Mouse (Mus musculus) midbrain, embryonic 13.5 days (tissue): ENCODE measurements at regions not wholly inside any gene's neighbourhood (a gene's known extent, or its start where the extent isn't known, plus 50 kb on each side); places are given as distances from the start of the nearest gene placed in this dataset.

Experiments
- ATAC-seq: fragments of 200-750 bp; cut with Nextera tagmentation; 2 replicates; pipeline ENCODE4 v1.8.0; 2017; ENCODE audit warnings: mild to moderate bottlenecking, moderate TSS enrichment, moderate library complexity
- H3K27ac ChIP-seq: fragments of 300-500 bp; sonication (generic); 2 replicates; pipeline ENCODE4 v1.5.1; 2015; ENCODE audit warnings: inconsistent platforms, mild to moderate bottlenecking, moderate library complexity
- H3K27me3 ChIP-seq: fragments of 300-500 bp; sonication (generic); 2 replicates; pipeline ENCODE4 v1.6.1; 2015; ENCODE audit warnings: mild to moderate bottlenecking, inconsistent platforms
- H3K36me3 ChIP-seq: fragments of 300-500 bp; sonication (generic); 2 replicates; pipeline ENCODE4 v1.6.1; 2015; ENCODE audit warnings: mild to moderate bottlenecking, inconsistent platforms
- H3K4me1 ChIP-seq: fragments of 300-500 bp; sonication (generic); replicated peaks from 2 replicates; pipeline ENCODE4 v1.6.1; 2015; ENCODE audit warnings: inconsistent platforms
- H3K4me2 ChIP-seq: fragments of 300-500 bp; sonication (generic); replicated peaks from 2 replicates; pipeline ENCODE4 v1.6.1; 2015; ENCODE audit warnings: moderate library complexity, mild to moderate bottlenecking, inconsistent platforms
- H3K4me3 ChIP-seq: fragments of 300-500 bp; sonication (generic); replicated peaks from 2 replicates; pipeline ENCODE4 v1.5.1; 2015; ENCODE audit warnings: mild to moderate bottlenecking, inconsistent platforms
- H3K9ac ChIP-seq: fragments of 300-500 bp; sonication (generic); replicated peaks from 2 replicates; pipeline ENCODE4 v1.6.1; 2015; ENCODE audit warnings: mild to moderate bottlenecking, inconsistent platforms
- H3K9me3 ChIP-seq: fragments of 300-500 bp; sonication (generic); 2 replicates; pipeline ENCODE4 v1.6.1; 2016; ENCODE audit warnings: mild to moderate bottlenecking, inconsistent platforms
- WGBS: fragments of 180-500 bp; shearing (Covaris S2); methylation state at CpG from one replicate; pipeline ENCODE4 v1.1.7; 2015; 5-methylcytosine and 5-hydroxymethylcytosine counted together

- ATAC-seq = peak; percentile 60; the same call in 1 of the 2 replicates
These were observed 75.0 kb upstream of the Sgcd start for GRCm38 (mm10) chr11:48063719-48064118.

DNA sequence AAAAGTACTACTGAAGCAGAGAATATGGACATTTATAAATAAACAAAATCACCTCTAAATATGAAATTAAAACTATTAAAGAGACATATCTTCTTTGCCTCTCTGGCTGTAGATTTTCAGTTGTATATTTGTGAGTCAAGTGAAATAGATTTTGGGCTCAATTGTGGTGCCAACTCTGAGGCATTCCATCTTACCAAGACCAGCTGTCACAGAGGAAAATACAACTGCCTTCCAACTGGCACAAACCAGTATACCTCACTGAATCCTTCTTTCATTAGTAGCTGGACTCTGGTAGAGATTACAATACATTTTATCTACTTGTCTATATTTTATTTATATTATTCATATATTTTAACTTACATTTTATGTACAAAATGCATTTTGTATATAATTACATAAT is 72.7 kb upstream of the Sgcd start:
- Histone ChIP-seq H3K4me3 (no peak overlapping the region), H3K4me2 (no peak overlapping the region), H3K27ac (no peak overlapping the region), H3K36me3 (no peaks in the 10 kb centered on the region), H3K4me1 (no peaks in the 10 kb centered on the region), H3K9me3 (no peaks in the 10 kb centered on the region), H3K27me3 (no peaks in the 10 kb centered on the region), H3K9ac (no peak overlapping the region)
- no peak for ATAC-seq

More at GRCm38 (mm10) chr11:48063719-48064118, 75.0 kb upstream of the Sgcd start:
- H3K36me3 ChIP-seq = no peaks in the 10 kb centered on the region
- H3K4me2 ChIP-seq = no peak overlapping the region
- no peaks in the 10 kb centered on the region for H3K9me3 ChIP-seq
- no peak overlapping the region for H3K9ac ChIP-seq
- 87% methylated on average over 9 of the region's 9 CpGs for WGBS
- H3K27me3 ChIP-seq = no peaks in the 10 kb centered on the region
- H3K27ac ChIP-seq = no peak overlapping the region
- no peak overlapping the region for H3K4me3 ChIP-seq
- no peaks in the 10 kb centered on the region for H3K4me1 ChIP-seq

- WGBS = 92% methylated on average over 3 of the region's 3 CpGs
These were observed 62.5 kb upstream of the Sgcd start for GRCm38 (mm10) chr11:48051156-48051866.

DNA sequence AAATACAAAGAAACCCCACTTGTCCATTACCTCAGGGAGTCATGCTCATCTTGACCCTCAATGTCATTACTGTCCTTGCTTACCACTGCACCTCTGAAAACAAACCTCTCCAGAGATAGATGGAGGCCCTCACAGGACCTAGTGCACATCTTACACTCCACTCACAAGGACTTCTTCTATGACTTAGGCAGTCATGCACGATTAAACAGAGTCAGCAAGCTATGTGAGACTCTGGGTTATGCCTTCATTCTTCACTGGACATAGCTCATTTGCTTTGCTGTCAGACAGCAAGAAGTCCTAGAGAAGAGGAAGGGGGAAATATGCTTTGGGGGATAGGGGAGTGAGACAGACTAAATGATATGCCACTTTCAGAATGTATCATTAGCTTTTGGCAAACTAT is 59.5 kb upstream of the Sgcd start:
- Histone ChIP-seq H3K9me3 (no peaks in the 10 kb centered on the region), H3K27ac (no peak overlapping the region), H3K9ac (no peak overlapping the region), H3K4me3 (no peak overlapping the region), H3K4me2 (no peak overlapping the region), H3K27me3 (no peaks in the 10 kb centered on the region), H3K4me1 (no peaks in the 10 kb centered on the region), H3K36me3 (no peaks in the 10 kb centered on the region)
- WGBS = 86% methylated on average over 1 of the region's 1 CpGs
- ATAC-seq = no peak

More at GRCm38 (mm10) chr11:48051156-48051866, 62.5 kb upstream of the Sgcd start:
- H3K27me3 ChIP-seq = no peaks in the 10 kb centered on the region
- no peak overlapping the region for H3K4me2 ChIP-seq
- no peak overlapping the region for H3K4me3 ChIP-seq
- H3K9me3 ChIP-seq = no peaks in the 10 kb centered on the region
- H3K36me3 ChIP-seq = no peaks in the 10 kb centered on the region
- H3K9ac ChIP-seq = no peak overlapping the region
- H3K4me1 ChIP-seq = no peaks in the 10 kb centered on the region
- no peak overlapping the region for H3K27ac ChIP-seq
- no peak for ATAC-seq
